Mouse (Mus musculus) MEL (cell line): ENCODE measurements around the gene Hsdl1. TPM values are rescaled to one million over a fixed set of nuclear protein-coding genes. Genes with fewer than 3 reads are reported as not detected.
A peak's percentile ranks its signal among the peaks of the same experiment; 100 is the strongest.

Source experiments
- DNase-seq: peaks from one replicate; pipeline ENCODE4 v3.0.0; 2011; ENCODE audit warnings: low read depth, low spot score
- H3K27ac ChIP-seq: 2 replicates; pipeline ENCODE4 v1.5.1; 2012; ENCODE audit warnings: low read depth, mild to moderate bottlenecking, control low read depth, low read length, moderate library complexity; ENCODE audit not compliant: control insufficient read depth
- H3K27me3 ChIP-seq, 2 experiments: fragments of 150-350 bp in 1 of 2; sonication (generic) in 1 of 2; 2 replicates each; pipeline ENCODE4 v1.6.1; 2012; ENCODE audit warnings: low read length in 2 of 2, mild to moderate bottlenecking in 2 of 2, improper control_type of control experiment in 1 of 2, moderate library complexity in 1 of 2; ENCODE audit not compliant: insufficient read depth in 2 of 2, control insufficient read depth in 1 of 2
- H3K36me3 ChIP-seq, 2 experiments: 2 replicates each; pipeline ENCODE4 v1.6.1; 2012 to 2014; ENCODE audit warnings: low read length in 2 of 2, improper control_type of control experiment in 1 of 2, inconsistent platforms in 1 of 2, mild to moderate bottlenecking in 1 of 2; ENCODE audit not compliant: insufficient read depth in 2 of 2, control insufficient read depth in 1 of 2
- H3K4me1 ChIP-seq, 2 experiments: fragments of 150-350 bp in 1 of 2; sonication (generic) in 1 of 2; 2 replicates each; pipeline ENCODE4 v1.6.1; 2012; ENCODE audit warnings: low read length in 2 of 2, improper control_type of control experiment in 1 of 2, mild to moderate bottlenecking in 1 of 2; ENCODE audit not compliant: insufficient read depth in 2 of 2, control insufficient read depth in 1 of 2
- H3K4me3 ChIP-seq, 2 experiments: fragments of 150-350 bp in 1 of 2; sonication (generic) in 1 of 2; 2 replicates each; pipeline ENCODE4 v1.5.1; 2012; ENCODE audit warnings: low read depth in 2 of 2, low read length in 2 of 2, mild to moderate bottlenecking in 2 of 2, moderate library complexity in 2 of 2, control low read depth in 1 of 2, improper control_type of control experiment in 1 of 2; ENCODE audit not compliant: control insufficient read depth in 1 of 2, insufficient read depth in 1 of 2
- H3K79me2 ChIP-seq: 2 replicates; pipeline ENCODE4 v1.6.1; 2012; ENCODE audit warnings: mild to moderate bottlenecking, low read length, moderate library complexity; ENCODE audit not compliant: control insufficient read depth, poor library complexity, insufficient read depth
- H3K9ac ChIP-seq: 2 replicates; pipeline ENCODE4 v1.6.1; 2012; ENCODE audit warnings: low read depth, mild to moderate bottlenecking, control low read depth, low read length, moderate library complexity; ENCODE audit not compliant: control insufficient read depth, poor library complexity, severe bottlenecking
- H3K9me3 ChIP-seq: fragments of 150-350 bp; sonication (generic); replicated peaks from 2 replicates; pipeline ENCODE4 v1.6.1; 2012; ENCODE audit warnings: mild to moderate bottlenecking, low read length, improper control_type of control experiment, moderate library complexity; ENCODE audit not compliant: insufficient read depth
- BHLHE40 ChIP-seq: IDR thresholded peaks from 2 replicates; pipeline ENCODE4 v1.6.1; 2012; ENCODE audit warnings: low read depth, mild to moderate bottlenecking, inconsistent platforms, low read length, improper control_type of control experiment, borderline replicate concordance
- CTCF ChIP-seq, 3 experiments: IDR thresholded peaks in 2 of 3; conservative IDR thresholded peaks in 1 of 3; 2 replicates each; pipeline ENCODE4 v1.5.1; 2011 to 2012; ENCODE audit warnings: low read length in 3 of 3, low read depth in 2 of 3, mild to moderate bottlenecking in 2 of 3, improper control_type of control experiment in 1 of 3, inconsistent platforms in 1 of 3, mixed read lengths in 1 of 3, moderate library complexity in 1 of 3; ENCODE audit not compliant: control insufficient read depth in 1 of 3, insufficient read depth in 1 of 3, poor library complexity in 1 of 3, severe bottlenecking in 1 of 3
- E2F4 ChIP-seq: IDR thresholded peaks from 2 replicates; pipeline ENCODE4 v1.6.1; 2011; ENCODE audit warnings: low read depth, low read length, improper control_type of control experiment, borderline replicate concordance
- ELF1 ChIP-seq: IDR thresholded peaks from 2 replicates; pipeline ENCODE4 v1.6.1; 2014; ENCODE audit warnings: low read depth, mild to moderate bottlenecking, inconsistent platforms, low read length, improper control_type of control experiment, moderate library complexity
- EP300 ChIP-seq, 2 experiments: IDR thresholded peaks; 2 replicates each; pipeline ENCODE4 v1.6.1; 2011; ENCODE audit warnings: improper control_type of control experiment in 2 of 2, low read length in 2 of 2, low read depth in 1 of 2, mild to moderate bottlenecking in 1 of 2
- GABPA ChIP-seq: IDR thresholded peaks from 2 replicates; pipeline ENCODE4 v1.6.1; 2012; ENCODE audit warnings: low read depth, mild to moderate bottlenecking, inconsistent platforms, low read length, improper control_type of control experiment, moderate library complexity
- GATA1 ChIP-seq: IDR thresholded peaks from 2 replicates; pipeline ENCODE4 v1.6.1; 2011; ENCODE audit warnings: low read depth, low read length, improper control_type of control experiment
- HCFC1 ChIP-seq: IDR thresholded peaks from 2 replicates; pipeline ENCODE4 v1.6.1; 2012; ENCODE audit warnings: low read depth, mild to moderate bottlenecking, inconsistent platforms, low read length, improper control_type of control experiment, moderate library complexity
- KAT2A ChIP-seq: conservative IDR thresholded peaks from 2 replicates; pipeline ENCODE4 v1.6.1; 2012; ENCODE audit warnings: low read depth, low read length, improper control_type of control experiment, inconsistent platforms
- MAFK ChIP-seq: IDR thresholded peaks from 2 replicates; pipeline ENCODE4 v1.6.1; 2011; ENCODE audit warnings: low read depth, mild to moderate bottlenecking, low read length, improper control_type of control experiment, borderline replicate concordance
- MAX ChIP-seq: IDR thresholded peaks from 2 replicates; pipeline ENCODE4 v1.6.1; 2011; ENCODE audit warnings: low read length, improper control_type of control experiment
- MAZ ChIP-seq: IDR thresholded peaks from 2 replicates; pipeline ENCODE4 v1.6.1; 2012; ENCODE audit warnings: low read depth, mild to moderate bottlenecking, inconsistent platforms, low read length, improper control_type of control experiment
- MEF2A ChIP-seq: IDR thresholded peaks from 2 replicates; pipeline ENCODE4 v1.6.1; 2014; ENCODE audit warnings: low read depth, mild to moderate bottlenecking, inconsistent platforms, low read length, improper control_type of control experiment; ENCODE audit not compliant: poor library complexity, insufficient replicate concordance, severe bottlenecking; ENCODE audit errors: extremely low read depth
- MXI1 ChIP-seq: IDR thresholded peaks from 2 replicates; pipeline ENCODE4 v1.6.1; 2011; ENCODE audit warnings: mild to moderate bottlenecking, low read depth, low read length, improper control_type of control experiment
- NELFE ChIP-seq: IDR thresholded peaks from 2 replicates; pipeline ENCODE4 v1.6.1; 2011; ENCODE audit warnings: low read depth, low read length, improper control_type of control experiment
- NRF1 ChIP-seq: IDR thresholded peaks from 2 replicates; pipeline ENCODE4 v1.6.1; 2014; ENCODE audit warnings: low read depth, mild to moderate bottlenecking, inconsistent platforms, low read length, improper control_type of control experiment, moderate library complexity; ENCODE audit not compliant: poor library complexity, insufficient read depth, severe bottlenecking
- POLR2A ChIP-seq, 2 experiments: IDR thresholded peaks; 2 replicates each; pipeline ENCODE4 v1.6.1; 2011 to 2012; ENCODE audit warnings: low read length in 2 of 2, mild to moderate bottlenecking in 2 of 2, control low read depth in 1 of 2, improper control_type of control experiment in 1 of 2, low read depth in 1 of 2, moderate library complexity in 1 of 2; ENCODE audit not compliant: control insufficient read depth in 1 of 2, insufficient read depth in 1 of 2, poor library complexity in 1 of 2
- POLR2AphosphoS2 ChIP-seq: IDR thresholded peaks from 2 replicates; pipeline ENCODE4 v1.6.1; 2011; ENCODE audit warnings: low read length, improper control_type of control experiment
- POLR2AphosphoS5 ChIP-seq: IDR thresholded peaks from 2 replicates; pipeline ENCODE4 v1.6.1; 2012; ENCODE audit warnings: low read depth, borderline replicate concordance, mild to moderate bottlenecking, inconsistent platforms, low read length, moderate library complexity, mixed read lengths
- RAD21 ChIP-seq: IDR thresholded peaks from 2 replicates; pipeline ENCODE4 v1.6.1; 2011; ENCODE audit warnings: mild to moderate bottlenecking, low read depth, low read length, improper control_type of control experiment
- SMC3 ChIP-seq: IDR thresholded peaks from 2 replicates; pipeline ENCODE4 v1.6.1; 2011; ENCODE audit warnings: low read depth, low read length, improper control_type of control experiment
- USF2 ChIP-seq, 2 experiments: IDR thresholded peaks; 2 replicates each; pipeline ENCODE4 v1.6.1; 2011 to 2012; ENCODE audit warnings: improper control_type of control experiment in 2 of 2, low read length in 2 of 2, borderline replicate concordance in 1 of 2, inconsistent platforms in 1 of 2, low read depth in 1 of 2, mild to moderate bottlenecking in 1 of 2; ENCODE audit not compliant: insufficient read depth in 1 of 2
- ZC3H11A ChIP-seq: IDR thresholded peaks from 2 replicates; pipeline ENCODE4 v1.6.1; 2012; ENCODE audit warnings: low read depth, mild to moderate bottlenecking, inconsistent platforms, low read length, improper control_type of control experiment
- ZKSCAN1 ChIP-seq: IDR thresholded peaks from 2 replicates; pipeline ENCODE4 v1.6.1; 2012; ENCODE audit warnings: low read depth, mild to moderate bottlenecking, inconsistent platforms, low read length, improper control_type of control experiment, moderate library complexity
- ZNF384 ChIP-seq: IDR thresholded peaks from 2 replicates; pipeline ENCODE4 v1.6.1; 2012; ENCODE audit warnings: low read depth, mild to moderate bottlenecking, inconsistent platforms, low read length, improper control_type of control experiment
- polyA plus RNA-seq, 2 experiments: library from polyadenylated mRNA; stranded (reverse) in 1 of 2; unstranded in 1 of 2; fragments of >175 nt in 1 of 2; fragments of >200 nt in 1 of 2; gene quantifications; 2 replicates each; pipeline versions ENCODE4 v1.2.1 to v1.2.4; 2012; ENCODE audit warnings: low replicate concordance in 2 of 2, low read depth in 1 of 2; ENCODE audit not compliant: insufficient read length in 2 of 2, insufficient read depth in 1 of 2, missing spikeins in 1 of 2
- total RNA-seq: library from RNA; depleted of rRNA; stranded (reverse); fragments of 300-350 nt; gene quantifications from 2 replicates; pipeline ENCODE4 v1.2.3, GENCODE M21; 2012

Gene Hsdl1
- total and polyA plus RNA-seq, 3 experiments = 29.4 to 46.3 (median 37.1) TPM

DNA sequence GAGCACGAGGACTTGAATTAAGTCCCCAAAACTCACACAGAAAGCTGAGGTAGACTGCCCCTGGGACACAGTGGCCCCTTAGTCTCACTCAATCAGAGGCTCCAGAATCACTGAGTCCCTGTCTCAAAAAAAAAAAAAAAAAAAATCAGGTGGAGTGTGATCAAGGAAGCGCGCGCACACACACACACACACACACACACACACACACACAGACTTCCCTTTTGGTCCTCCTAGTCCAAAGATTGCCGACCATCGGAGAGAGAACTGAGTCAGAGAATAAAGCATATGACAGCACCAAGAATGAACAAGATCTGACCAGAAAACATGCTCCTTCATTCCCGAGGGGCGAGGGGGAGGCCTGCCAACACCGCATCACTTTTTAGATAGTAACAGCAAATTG lies 17.9 kb downstream of the Hsdl1 start:
- Histone ChIP-seq H3K79me2 (peaks cover 56% of the 10 kb centered on the region), H3K36me3 (peaks cover 0 to 11% of the 10 kb centered on the region in 2 experiments; a peak in 3 of 4 replicates), H3K27ac (no peak overlapping the region), H3K9ac (peak overlapping the region; percentile 91)
- no peak for TF ChIP-seq MAFK
- TF ChIP-seq ZNF384 = peak; percentile 82
- no peak for TF ChIP-seq E2F4
- no peak for TF ChIP-seq MEF2A
- TF ChIP-seq, all 39 proteins: peak for 1
- Histone ChIP-seq H3K4me1 (peaks cover 2 to 13% of the 10 kb centered on the region in 2 experiments; a peak in 3 of 4 replicates), H3K4me3 (peak overlapping the region; percentile 66 to 67), H3K27me3 (no peaks in the 10 kb centered on the region), H3K9me3 (no peaks in the 10 kb centered on the region)
- peak; percentile 28 for DNase-seq

DNA sequence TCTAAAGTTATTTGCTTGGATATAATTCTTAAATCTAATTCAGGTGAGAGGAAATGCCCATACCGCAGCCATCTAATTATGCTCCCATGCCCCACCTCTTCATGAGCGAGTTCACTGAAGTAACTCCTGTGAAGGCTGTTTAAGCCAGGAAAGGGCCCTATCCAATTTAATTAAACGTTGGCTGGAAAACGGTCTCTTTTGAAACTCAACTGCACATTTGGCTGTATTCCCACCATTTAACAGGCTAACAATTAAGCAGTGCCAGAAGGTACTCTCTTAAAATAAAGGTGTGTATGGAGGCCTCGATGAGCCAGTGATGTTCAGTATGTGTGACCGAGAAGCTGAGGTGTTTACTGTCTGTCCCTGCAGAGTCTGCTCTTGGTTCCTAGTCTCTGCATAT lies 19.1 kb downstream of the Hsdl1 start:
- Histone ChIP-seq H3K4me3 (no peak overlapping the region), H3K4me1 (peaks cover 2 to 13% of the 10 kb centered on the region in 2 experiments; a peak in 3 of 4 replicates), H3K9me3 (no peaks in the 10 kb centered on the region), H3K36me3 (peaks cover 0 to 11% of the 10 kb centered on the region in 2 experiments; a peak in 3 of 4 replicates), H3K27me3 (no peaks in the 10 kb centered on the region), H3K9ac (no peak overlapping the region), H3K79me2 (peaks cover 65% of the 10 kb centered on the region), H3K27ac (no peak overlapping the region)
- no peak for DNase-seq
- TF ChIP-seq USF2 (IDR thresholded peaks at IDR 0.05; ENCODE audit: borderline replicate concordance in 1 of 2, insufficient read depth in 1 of 2, low read depth in 1 of 2, low read length in 2 of 2) (no peak), ZNF384 (no peak), KAT2A (no peak), RAD21 (no peak), NELFE (no peak), POLR2A (IDR thresholded peaks at IDR 0.05; ENCODE audit: control insufficient read depth in 1 of 2, insufficient read depth in 1 of 2, low read depth in 1 of 2, low read length in 2 of 2, poor library complexity in 1 of 2) (no peak), EP300 (IDR thresholded peaks at IDR 0.05; ENCODE audit: low read depth in 1 of 2, low read length in 2 of 2) (no peak), MAFK (no peak), ELF1 (no peak), GATA1 (no peak), MAX (no peak)

DNA sequence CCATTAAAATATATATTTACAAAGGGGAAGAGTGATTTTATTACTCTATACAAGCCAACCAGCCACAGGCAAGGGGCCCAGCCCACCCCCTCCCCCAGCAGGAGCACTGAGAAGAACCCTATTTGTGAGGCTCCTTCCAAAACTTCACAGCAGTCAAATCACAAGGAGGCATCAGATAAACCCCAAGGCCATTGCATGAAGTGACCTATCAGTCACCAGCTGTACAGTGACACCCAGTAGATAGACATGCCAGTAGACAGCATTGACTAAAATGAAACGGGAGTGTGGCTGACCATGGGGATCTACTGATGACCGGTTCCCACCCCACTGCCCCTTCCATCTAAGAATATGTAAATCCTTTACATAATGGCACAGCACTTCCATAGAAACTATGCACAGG lies 22.0 kb downstream of the Hsdl1 start:
- Histone ChIP-seq H3K4me3 (no peak overlapping the region), H3K27ac (no peak overlapping the region), H3K27me3 (no peaks in the 10 kb centered on the region), H3K9ac (no peak overlapping the region), H3K9me3 (no peaks in the 10 kb centered on the region), H3K36me3 (peaks cover 0 to 11% of the 10 kb centered on the region in 2 experiments; a peak in 3 of 4 replicates), H3K4me1 (peaks cover 2 to 10% of the 10 kb centered on the region in 2 experiments; a peak in 2 of 4 replicates), H3K79me2 (peaks cover 79% of the 10 kb centered on the region)
- no peak for DNase-seq
- TF ChIP-seq MEF2A (no peak), BHLHE40 (no peak), POLR2AphosphoS5 (no peak), HCFC1 (no peak), ZKSCAN1 (no peak), MAZ (no peak), POLR2A (IDR thresholded peaks at IDR 0.05; ENCODE audit: control insufficient read depth in 1 of 2, insufficient read depth in 1 of 2, low read depth in 1 of 2, low read length in 2 of 2, poor library complexity in 1 of 2) (no peak), POLR2AphosphoS2 (no peak), SMC3 (no peak), GABPA (no peak), ZC3H11A (no peak), MXI1 (no peak), KAT2A (no peak), CTCF (IDR thresholded peaks at IDR 0.05 in 2 of 3, conservative IDR thresholded peaks at IDR 0.05 in 1 of 3; ENCODE audit: control insufficient read depth in 1 of 3, insufficient read depth in 1 of 3, low read depth in 2 of 3, low read length in 3 of 3, poor library complexity in 1 of 3, severe bottlenecking in 1 of 3) (no peak), MAFK (no peak), NRF1 (no peak)
